Mouse (Mus musculus): ENCODE results near the gene Cycs. TPM values are rescaled to one million over a fixed set of nuclear protein-coding genes. Genes with fewer than 3 reads are reported as not detected.

The Cycs gene
- polyA plus RNA-seq, 2 experiments: 35.9 to 53.8 TPM

DNA sequence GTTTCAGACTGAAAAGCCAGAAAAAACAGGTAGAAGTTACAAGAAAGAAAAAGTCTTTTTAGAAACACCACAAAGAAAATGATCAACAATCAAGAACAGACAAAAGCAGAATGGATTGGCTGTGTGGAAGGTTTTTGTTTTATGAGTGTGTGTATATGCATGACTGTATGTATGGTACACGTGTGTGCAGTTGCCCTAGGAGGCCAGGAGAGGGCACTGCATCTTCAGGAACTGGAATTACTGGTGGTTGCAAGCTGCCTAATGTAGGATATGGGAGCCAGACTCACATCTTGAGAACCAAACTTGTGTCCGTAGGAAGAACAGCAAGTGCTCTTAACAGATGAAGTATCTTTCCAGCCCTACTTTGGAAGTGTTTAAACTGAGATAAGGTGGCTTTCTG is 28.0 kb upstream of the Cycs start:
- H3K27ac ChIP-seq (replicated peaks; ENCODE audit: low read depth, low read length): no peak overlapping the region
- 0 out of 2 replicates have a peak, but pooled peaks cover 3% of the 10 kb centered on the region for H3K27me3 ChIP-seq (ENCODE audit: control insufficient read depth, insufficient read depth, low read length)
- ATAC-seq (ENCODE audit: low FRiP score, low read depth) (no peak), DNase-seq (ENCODE audit: low spot score) (no peak)
- H3K4me1 ChIP-seq (ENCODE audit: control insufficient read depth, insufficient read depth, low read length): peaks cover 18% of the 10 kb centered on the region
- H3K9me3 ChIP-seq (ENCODE audit: control insufficient read depth, low read length): no peaks in the 10 kb centered on the region
- 81% methylated on average over 2 of the region's 2 CpGs for WGBS
- TF ChIP-seq POLR2A (IDR thresholded peaks at IDR 0.05; ENCODE audit: borderline replicate concordance, extremely low read depth, insufficient read depth, insufficient read length): no peak
- no peaks in the 10 kb centered on the region for H3K36me3 ChIP-seq (ENCODE audit: control insufficient read depth, insufficient read depth, low read length)
- H3K9ac ChIP-seq (ENCODE audit: low read depth, low read length, severe bottlenecking): no peak overlapping the region
- H3K4me3 ChIP-seq (replicated peaks; ENCODE audit: low read length): no peak overlapping the region
- no peak overlapping the region for H3K4me2 ChIP-seq (replicated peaks; ENCODE audit: low read depth, low read length, severe bottlenecking)

GRCm38 (mm10) chr6:50593334-50593845 is 27.1 kb upstream of the Cycs start:
- Histone ChIP-seq H3K27ac (replicated peaks; ENCODE audit: low read depth, low read length) (no peak overlapping the region), H3K4me1 (ENCODE audit: control insufficient read depth, insufficient read depth, low read length) (peaks cover 14% of the 10 kb centered on the region), H3K9me3 (ENCODE audit: control insufficient read depth, low read length) (no peaks in the 10 kb centered on the region), H3K36me3 (ENCODE audit: control insufficient read depth, insufficient read depth, low read length) (no peaks in the 10 kb centered on the region), H3K4me2 (replicated peaks; ENCODE audit: low read depth, low read length, severe bottlenecking) (no peak overlapping the region), H3K9ac (ENCODE audit: low read depth, low read length, severe bottlenecking) (no peak overlapping the region), H3K4me3 (replicated peaks; ENCODE audit: low read length) (no peak overlapping the region), H3K27me3 (ENCODE audit: control insufficient read depth, insufficient read depth, low read length) (0 out of 2 replicates have a peak, but pooled peaks cover 3% of the 10 kb centered on the region)
- WGBS: 73% methylated on average over 10 of the region's 10 CpGs
- no peak for TF ChIP-seq POLR2A (IDR thresholded peaks at IDR 0.05; ENCODE audit: borderline replicate concordance, extremely low read depth, insufficient read depth, insufficient read length)
- no peak for ATAC-seq (ENCODE audit: low FRiP score, low read depth)
- DNase-seq (ENCODE audit: low spot score): no peak

DNA sequence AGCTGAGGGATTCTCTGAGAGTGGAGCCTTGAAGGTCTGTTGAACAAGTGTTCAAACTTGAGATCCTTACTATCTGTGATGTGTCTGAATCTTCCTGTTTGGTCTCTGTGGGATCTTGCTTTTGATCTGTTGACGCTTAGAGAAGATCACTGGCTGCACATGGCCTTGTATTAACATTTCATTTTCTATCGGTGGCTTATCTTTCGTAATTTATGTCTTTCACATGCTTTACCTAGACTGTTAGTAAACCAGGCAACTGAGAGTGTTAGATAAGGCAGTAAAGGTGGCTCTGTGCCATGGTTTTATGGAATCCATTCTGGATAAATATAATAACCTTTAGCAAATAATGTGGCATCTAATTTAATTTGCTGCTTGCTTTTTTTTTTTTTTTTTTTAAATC is 23.9 kb upstream of the Cycs start:
- Histone ChIP-seq H3K9me3 (ENCODE audit: control insufficient read depth, low read length) (no peaks in the 10 kb centered on the region), H3K27me3 (ENCODE audit: control insufficient read depth, insufficient read depth, low read length) (no peaks in the 10 kb centered on the region), H3K9ac (ENCODE audit: low read depth, low read length, severe bottlenecking) (no peak overlapping the region), H3K27ac (replicated peaks; ENCODE audit: low read depth, low read length) (no peak overlapping the region), H3K4me1 (ENCODE audit: control insufficient read depth, insufficient read depth, low read length) (peaks cover 4% of the 10 kb centered on the region; the same call in 1 of the 2 replicates), H3K4me3 (replicated peaks; ENCODE audit: low read length) (no peak overlapping the region), H3K36me3 (ENCODE audit: control insufficient read depth, insufficient read depth, low read length) (no peaks in the 10 kb centered on the region), H3K4me2 (replicated peaks; ENCODE audit: low read depth, low read length, severe bottlenecking) (no peak overlapping the region)
- ATAC-seq (ENCODE audit: low FRiP score, low read depth) (no peak), DNase-seq (ENCODE audit: low spot score) (no peak)
- WGBS: 82% methylated on average over 3 of the region's 3 CpGs
- no peak for TF ChIP-seq POLR2A (IDR thresholded peaks at IDR 0.05; ENCODE audit: borderline replicate concordance, extremely low read depth, insufficient read depth, insufficient read length)

- no peak for TF ChIP-seq POLR2A (IDR thresholded peaks at IDR 0.05; ENCODE audit: borderline replicate concordance, extremely low read depth, insufficient read depth, insufficient read length)
- Histone ChIP-seq H3K4me1 (ENCODE audit: control insufficient read depth, insufficient read depth, low read length) (peaks cover 7% of the 10 kb centered on the region; the same call in 1 of the 2 replicates), H3K9ac (ENCODE audit: low read depth, low read length, severe bottlenecking) (no peak overlapping the region), H3K9me3 (ENCODE audit: control insufficient read depth, low read length) (no peaks in the 10 kb centered on the region), H3K27ac (replicated peaks; ENCODE audit: low read depth, low read length) (no peak overlapping the region), H3K36me3 (ENCODE audit: control insufficient read depth, insufficient read depth, low read length) (no peaks in the 10 kb centered on the region), H3K27me3 (ENCODE audit: control insufficient read depth, insufficient read depth, low read length) (no peaks in the 10 kb centered on the region), H3K4me3 (replicated peaks; ENCODE audit: low read length) (no peak overlapping the region), H3K4me2 (replicated peaks; ENCODE audit: low read depth, low read length, severe bottlenecking) (no peak overlapping the region)
- ATAC-seq (ENCODE audit: low FRiP score, low read depth): no peak
- peak; percentile 82 for DNase-seq (ENCODE audit: low spot score)
- WGBS: 96% methylated on average over 1 of the region's 1 CpGs
Observed at GRCm38 (mm10) chr6:50588251-50588650, 21.9 kb upstream of the Cycs start.

DNA sequence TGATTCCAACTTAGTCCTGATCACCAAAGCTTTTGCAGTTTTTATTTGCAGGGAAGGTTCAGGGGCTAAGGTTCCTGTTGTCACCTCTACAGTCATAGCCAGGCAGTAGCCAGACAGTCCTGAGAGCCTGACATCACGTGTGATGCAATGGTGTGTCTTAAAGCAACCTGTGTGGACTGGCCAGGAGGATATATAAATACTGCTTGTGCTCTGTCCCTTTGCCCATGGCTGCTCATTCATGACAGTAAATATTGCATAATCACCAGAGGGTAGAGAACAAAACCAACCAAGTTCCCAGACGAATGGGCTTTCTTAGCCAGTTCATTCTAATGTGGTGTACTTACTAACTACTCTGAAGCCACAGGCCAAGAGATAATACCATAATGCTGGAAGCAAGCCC is 21.1 kb upstream of the Cycs start:
- H3K4me2 ChIP-seq (replicated peaks; ENCODE audit: low read depth, low read length, severe bottlenecking): no peak overlapping the region
- H3K36me3 ChIP-seq (ENCODE audit: control insufficient read depth, insufficient read depth, low read length): no peaks in the 10 kb centered on the region
- no peaks in the 10 kb centered on the region for H3K27me3 ChIP-seq (ENCODE audit: control insufficient read depth, insufficient read depth, low read length)
- H3K4me3 ChIP-seq (replicated peaks; ENCODE audit: low read length): no peak overlapping the region
- no peaks in the 10 kb centered on the region for H3K9me3 ChIP-seq (ENCODE audit: control insufficient read depth, low read length)
- no peak for TF ChIP-seq POLR2A (IDR thresholded peaks at IDR 0.05; ENCODE audit: borderline replicate concordance, extremely low read depth, insufficient read depth, insufficient read length)
- no peak overlapping the region for H3K27ac ChIP-seq (replicated peaks; ENCODE audit: low read depth, low read length)
- 89% methylated on average over 2 of the region's 2 CpGs for WGBS
- no peak overlapping the region for H3K9ac ChIP-seq (ENCODE audit: low read depth, low read length, severe bottlenecking)
- peaks cover 7% of the 10 kb centered on the region; the same call in 1 of the 2 replicates for H3K4me1 ChIP-seq (ENCODE audit: control insufficient read depth, insufficient read depth, low read length)
- ATAC-seq (ENCODE audit: low FRiP score, low read depth): no peak
- DNase-seq (ENCODE audit: low spot score): no peak

All from limb, embryonic 14.5 days (tissue).